Mouse (Mus musculus): ENCODE data around the gene Ldlr. TPM values are rescaled to one million over a fixed set of nuclear protein-coding genes. Genes with fewer than 3 reads are reported as not detected.
A peak's percentile ranks its signal among the peaks of the same experiment; 100 is the strongest.
"Not testable (repeated sequence)": the region's sequence is repeated elsewhere in the genome, so short reads cannot be mapped to it uniquely, and the experiment has no call there.

The Ldlr gene
- total RNA-seq, 2 experiments from 2014 or later: 8.4 to 11.5 TPM

DNA sequence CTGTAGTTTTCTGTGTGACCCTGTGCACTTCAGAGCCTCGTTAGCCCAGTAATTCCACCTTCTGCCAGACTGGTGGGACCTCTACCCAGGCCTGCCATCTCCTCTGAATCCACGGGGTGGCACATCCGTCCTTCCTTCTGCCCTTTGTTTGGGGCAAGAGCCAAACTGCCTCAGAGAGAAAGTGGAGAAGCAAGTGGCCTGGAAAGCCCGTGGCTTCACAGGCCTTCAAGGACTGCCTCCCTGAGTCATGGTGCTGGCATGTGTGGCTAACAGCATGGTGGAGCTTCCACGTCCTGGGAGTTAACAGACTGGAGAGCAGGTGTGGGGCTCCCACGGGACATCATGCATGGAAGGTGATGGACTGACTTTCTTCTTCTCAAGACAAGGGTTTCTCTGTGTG is 28.1 kb downstream of the Ldlr start:
- ATAC-seq (replicated peaks; ENCODE audit: low FRiP score, low TSS enrichment, poor library complexity, severe bottlenecking): no peak

DNA sequence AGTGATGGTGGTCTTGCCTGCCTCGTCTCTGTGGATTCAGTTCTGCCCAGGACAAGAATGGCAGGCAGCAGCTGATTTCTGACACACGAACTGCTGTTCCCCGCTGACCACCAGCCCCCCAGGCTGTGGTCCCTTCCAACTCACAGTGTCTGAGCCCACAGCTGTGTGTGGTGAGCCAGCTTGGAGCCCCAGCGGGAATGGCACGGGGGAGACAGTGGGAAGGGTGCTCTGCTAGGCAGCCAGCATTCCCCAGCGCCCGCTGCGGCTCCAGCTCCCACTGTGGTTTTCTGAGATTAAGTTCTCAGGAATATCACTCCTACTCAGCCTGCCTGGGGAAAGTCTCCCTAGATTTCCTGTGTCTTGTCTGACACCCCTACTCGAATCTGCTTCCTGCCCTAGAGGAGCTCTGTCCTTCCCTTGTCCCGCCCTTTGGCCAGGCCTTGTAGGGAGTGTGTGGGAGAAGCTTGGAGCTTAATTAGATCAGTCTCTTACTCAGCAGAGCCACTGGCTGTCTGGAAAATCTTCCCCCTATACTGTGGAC is 29.0 kb downstream of the Ldlr start:
- ATAC-seq (replicated peaks; ENCODE audit: low FRiP score, low TSS enrichment, poor library complexity, severe bottlenecking): no peak

DNA sequence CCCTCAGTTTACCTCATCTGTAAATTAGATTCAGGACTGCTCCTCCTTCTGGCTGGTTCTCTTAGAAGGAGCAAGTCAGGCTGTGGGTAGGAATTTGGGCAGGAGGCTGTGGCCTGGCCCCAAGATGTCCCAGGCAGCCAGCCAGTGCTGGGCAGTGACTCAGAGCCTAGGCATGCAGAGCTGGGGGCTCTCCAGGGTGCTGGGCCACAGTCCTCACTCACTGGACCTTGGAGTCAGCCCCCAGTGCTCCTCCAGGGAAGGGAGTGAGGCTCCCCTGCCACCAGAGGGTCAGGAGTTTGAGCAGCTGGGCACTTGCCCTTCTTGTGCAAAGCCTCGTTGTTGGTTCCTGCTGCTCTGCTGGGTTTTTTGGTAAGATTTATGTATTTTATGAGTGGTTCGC is 30.7 kb downstream of the Ldlr start:
- no peak for ATAC-seq (replicated peaks; ENCODE audit: low FRiP score, low TSS enrichment, poor library complexity, severe bottlenecking)

DNA sequence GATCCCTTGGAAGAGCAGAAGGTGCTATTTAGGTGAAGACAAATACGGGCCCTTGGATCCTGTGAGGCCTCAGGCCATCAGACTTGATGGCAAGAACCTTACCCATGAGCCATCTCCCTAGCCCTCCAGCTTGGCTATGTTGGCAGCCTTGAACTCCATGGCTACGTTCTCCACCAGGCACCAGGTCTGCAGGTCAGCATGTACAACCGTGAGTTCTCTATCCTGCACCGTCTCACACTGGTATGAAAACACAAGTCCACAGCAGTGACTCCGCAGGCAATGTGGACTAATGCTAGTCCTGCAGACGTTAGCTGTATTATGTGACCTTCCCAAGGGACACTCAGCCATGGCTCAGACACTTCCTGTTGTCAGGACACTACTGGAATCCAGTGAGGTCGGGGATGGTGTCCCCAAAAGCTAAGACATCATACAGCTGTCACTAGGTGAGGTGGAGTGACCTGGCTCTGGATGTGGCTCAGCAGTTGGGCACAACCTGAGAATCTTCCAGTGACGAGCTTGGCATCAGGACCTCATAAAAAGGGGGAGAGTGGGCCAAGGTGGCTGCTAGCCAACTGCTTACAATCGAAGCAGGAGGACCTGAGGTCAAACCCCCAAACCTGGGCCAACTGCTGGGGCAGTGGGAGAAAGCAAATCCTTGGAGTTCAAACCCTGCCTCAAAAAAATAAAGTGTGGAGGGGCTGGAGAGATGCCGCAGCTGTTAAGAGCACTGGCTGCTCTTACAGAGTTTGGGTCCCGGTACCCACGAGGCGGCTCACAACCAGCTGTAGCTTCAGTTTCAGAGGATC is 31.4 kb downstream of the Ldlr start:
- no peak for ATAC-seq (replicated peaks; ENCODE audit: low FRiP score, low TSS enrichment, poor library complexity, severe bottlenecking)

DNA sequence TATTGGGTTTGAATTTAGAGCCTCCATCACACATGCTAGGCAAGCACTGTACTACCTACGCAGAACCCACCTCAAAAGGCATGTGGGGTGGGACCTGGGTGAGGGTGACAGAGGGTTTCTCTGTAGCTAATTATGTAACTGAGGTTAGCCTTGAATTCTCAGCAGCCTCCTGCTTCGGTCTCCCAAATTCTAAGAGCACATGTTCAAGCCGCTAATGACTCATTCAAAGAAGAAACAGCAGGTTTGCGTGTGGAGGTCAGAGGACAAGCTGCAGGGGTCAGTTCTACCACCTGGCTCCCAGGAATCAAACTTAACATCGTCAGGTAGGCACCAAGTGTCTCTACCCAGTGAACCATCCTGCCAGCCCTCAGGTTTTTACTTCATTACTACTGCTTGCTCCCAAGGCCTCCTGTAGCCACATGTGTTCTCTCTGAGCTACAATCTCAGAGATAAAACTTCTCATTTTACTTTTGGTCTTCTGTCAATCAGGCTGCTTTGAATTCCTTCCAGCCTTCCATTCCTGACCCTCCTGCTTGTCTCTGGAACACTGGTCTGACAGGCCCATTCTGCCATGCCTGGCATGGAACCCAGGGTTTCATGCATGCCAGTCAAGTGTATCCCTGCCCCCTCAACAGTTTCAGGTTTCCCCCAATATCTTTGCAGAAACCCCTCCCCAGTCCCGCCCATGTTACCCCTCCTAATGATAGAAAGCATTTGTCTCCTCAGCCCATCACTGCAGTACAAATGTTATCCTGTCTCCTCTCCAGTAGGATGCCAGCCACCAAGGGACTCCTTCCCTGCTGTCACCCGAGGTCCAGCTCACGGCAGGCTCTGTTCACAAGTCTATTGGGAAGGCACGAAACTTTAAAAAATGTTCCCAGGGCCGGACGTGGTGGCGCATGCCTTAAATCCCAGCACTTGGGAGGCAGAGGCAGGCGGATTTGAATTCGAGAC is 35.6 kb downstream of the Ldlr start:
- ATAC-seq (replicated peaks; ENCODE audit: low FRiP score, low TSS enrichment, poor library complexity, severe bottlenecking): no peak

DNA sequence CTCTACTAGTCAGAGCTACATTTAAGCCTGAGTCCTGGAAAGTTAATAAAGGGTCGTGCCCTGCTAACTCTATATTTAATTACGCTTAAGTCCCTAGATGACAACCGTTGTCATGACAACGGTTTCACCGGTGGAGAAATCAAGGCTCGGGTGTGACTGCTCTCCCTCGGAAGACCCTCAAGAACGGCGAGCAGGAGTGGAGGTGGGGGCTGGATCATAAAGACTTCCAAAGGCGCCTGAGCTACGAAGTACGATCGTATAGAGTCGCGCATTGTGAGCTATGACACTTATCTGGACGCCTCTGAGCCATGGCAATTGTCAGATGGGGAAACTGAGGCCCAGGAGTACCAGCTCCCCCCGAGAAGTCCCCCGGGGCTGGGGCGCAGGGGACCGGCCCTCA is 36.4 kb downstream of the Ldlr start:
- ATAC-seq (replicated peaks; ENCODE audit: low FRiP score, low TSS enrichment, poor library complexity, severe bottlenecking): no peak

DNA sequence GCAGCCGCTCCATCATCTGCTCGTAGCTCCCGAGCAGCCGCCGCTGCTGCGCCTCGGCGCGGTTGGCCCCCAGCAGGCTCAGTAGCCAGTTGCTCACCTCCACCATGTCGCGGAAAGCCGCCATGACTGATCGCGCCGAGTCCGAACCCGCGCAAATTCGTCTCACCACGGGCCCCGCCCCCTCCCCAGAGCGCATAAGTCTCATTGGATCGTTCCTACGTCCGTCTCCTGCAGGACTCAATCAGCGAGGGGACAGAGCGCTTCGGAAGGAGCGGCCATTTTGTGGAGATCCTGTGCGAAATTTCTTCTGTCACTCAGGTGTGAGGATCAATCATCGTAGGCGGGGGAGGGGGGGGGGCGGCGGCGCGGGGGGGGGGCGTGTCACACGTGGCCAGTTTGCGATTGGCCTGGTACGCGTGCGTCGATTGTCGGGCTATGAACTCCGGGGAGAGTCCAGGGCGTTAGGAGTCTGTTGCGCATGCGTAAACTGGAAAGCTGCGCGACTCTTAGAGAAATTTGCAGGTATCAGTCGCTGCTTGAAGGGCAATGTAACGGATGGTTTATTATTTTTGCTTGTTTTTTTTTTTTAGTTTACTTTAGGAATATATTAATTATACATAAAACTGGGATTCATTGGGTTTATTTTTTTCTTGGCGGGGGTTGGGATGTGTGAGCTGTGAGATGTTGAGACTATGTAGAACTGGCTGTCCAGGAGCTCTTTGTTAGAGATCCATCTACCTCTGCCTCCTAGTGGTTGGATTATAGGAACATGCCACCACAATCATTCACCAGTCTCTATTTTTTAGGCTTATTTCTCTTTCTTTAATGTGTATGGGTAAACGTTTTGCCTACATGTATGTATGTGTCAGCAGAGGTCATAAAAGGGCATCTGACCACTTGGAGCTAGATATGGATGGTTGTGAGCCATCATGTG is 37.1 kb downstream of the Ldlr start, which contains the start of gene Spc24:
TSS of gene Spc24 (minus strand) at position 149 of the 934 bp plus-strand sequence.
- peak; percentile 95 for ATAC-seq (replicated peaks; ENCODE audit: low FRiP score, low TSS enrichment, poor library complexity, severe bottlenecking)

DNA sequence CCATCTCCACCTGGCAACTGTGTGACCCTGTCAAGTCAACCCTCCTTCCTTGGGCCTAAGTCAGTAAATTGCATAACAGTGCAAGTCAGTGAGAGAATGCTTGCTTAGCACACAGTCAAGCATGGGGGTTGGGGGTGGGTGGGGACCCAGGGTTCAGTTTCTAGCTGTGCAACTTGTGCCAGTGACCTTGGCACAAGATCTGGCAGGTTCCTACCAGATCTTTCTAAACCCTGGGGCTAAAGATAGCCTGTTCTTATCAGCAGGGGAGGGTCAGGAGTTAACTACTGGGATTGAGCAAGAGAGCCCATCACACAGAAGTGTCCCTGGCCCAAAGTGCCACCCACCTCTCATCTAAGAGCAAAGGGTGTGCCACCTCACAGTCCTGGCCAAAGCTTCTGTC is 38.9 kb downstream of the Ldlr start:
- no peak for ATAC-seq (replicated peaks; ENCODE audit: low FRiP score, low TSS enrichment, poor library complexity, severe bottlenecking)

DNA sequence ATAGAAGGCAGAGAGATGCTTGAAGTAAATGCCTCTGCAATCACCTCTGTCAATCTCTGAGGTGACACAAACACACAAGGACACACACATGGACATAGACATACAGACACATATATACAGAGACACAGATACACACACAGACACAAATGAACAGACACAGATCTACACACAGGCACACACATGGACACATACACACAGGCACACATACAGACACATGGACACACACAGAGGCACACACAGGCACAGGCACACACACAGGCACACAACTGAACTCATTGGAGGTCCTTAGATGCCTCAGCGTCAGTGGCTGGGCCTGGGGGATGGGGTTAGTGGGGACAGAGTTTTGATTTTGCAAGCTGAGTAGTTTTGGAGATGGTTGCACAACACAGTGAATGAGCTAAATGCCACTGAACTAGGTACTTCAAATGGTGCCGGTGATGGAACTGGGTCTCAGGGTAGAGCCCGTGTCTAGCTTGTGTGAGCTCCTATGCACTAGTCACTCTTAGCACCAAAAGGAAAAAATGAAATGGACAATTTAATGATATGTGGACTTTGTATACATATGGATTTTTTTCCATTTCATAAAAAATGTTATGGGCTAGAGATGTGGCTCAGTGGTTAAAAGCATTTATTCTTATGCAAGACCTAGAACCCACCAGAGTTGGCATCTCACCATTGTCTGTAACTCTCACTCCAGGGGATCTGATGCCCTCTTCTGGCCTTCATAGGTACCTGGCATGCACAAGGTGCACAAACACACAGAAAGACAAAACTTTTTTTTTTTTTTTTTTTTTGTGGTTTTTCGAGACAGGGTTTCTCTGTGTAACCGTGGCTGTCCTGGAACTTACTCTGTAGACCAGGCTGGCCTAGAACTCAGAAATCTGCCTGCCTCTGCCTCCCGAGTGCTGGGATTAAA is 41.1 kb downstream of the Ldlr start:
- ATAC-seq (replicated peaks; ENCODE audit: low FRiP score, low TSS enrichment, poor library complexity, severe bottlenecking): no peak

DNA sequence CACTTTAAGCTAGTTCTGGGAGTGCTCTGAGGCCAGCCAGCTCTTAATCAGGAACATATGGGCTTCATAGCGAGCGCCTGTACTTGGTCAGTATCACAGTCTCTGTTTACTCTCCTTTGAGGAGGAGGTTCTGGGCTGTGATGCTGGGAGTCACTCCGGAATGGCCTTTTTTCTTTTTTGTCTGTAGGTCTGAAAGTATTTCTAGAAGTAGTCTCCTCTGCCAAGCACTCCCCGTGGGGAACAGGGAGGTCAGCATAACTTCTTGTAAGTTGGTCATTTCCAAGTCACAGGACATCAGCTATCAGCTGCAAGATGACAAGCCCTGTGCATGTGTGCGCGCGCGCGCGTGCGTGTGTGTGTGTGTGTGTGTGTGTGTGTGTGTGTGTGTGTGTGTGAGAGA is 44.6 kb downstream of the Ldlr start:
- no peak for ATAC-seq (replicated peaks; ENCODE audit: low FRiP score, low TSS enrichment, poor library complexity, severe bottlenecking)

DNA sequence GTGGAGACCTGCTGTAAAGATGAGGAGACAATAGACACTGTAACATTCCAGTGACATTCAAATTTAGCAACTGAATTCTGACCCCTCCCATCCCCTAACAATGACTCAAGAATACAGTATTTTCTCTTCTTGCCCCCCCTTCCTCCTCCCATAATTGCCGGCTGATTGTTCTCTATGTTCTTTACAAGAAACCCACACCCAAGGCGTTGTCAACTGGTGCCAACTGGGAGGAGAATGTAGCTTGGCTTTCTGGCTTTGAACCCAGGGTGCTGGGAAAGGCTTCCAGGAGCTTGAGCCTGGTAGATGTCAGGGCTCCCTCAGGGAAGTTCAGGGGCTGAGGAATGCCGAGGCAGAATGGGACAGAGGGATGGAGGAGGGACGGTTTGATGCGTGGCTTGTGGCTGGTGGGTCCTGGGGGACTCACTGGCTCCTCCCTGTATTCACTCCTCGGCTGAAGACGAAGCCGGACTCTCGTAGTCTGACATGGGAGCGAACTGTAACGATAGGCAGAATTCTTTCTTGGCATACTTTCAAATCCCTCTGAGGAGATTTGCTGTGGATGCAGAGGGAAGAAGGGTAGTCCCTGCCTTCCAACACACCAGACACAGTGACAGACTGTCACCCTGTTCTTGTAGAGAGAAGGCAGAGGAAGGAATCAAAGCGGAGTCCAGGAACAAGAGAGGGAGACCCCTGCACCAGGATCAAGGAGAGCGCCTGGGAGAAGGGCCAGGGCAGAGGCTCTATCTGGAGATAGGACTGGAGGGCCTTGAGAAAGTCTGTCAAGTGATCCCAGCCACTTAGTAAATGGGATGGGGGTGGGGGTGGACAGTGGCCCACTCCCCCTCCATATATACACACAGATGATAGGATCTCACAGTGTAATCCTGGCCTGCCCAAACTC is 45.5 kb downstream of the Ldlr start:
- ATAC-seq (replicated peaks; ENCODE audit: low FRiP score, low TSS enrichment, poor library complexity, severe bottlenecking): no peak

DNA sequence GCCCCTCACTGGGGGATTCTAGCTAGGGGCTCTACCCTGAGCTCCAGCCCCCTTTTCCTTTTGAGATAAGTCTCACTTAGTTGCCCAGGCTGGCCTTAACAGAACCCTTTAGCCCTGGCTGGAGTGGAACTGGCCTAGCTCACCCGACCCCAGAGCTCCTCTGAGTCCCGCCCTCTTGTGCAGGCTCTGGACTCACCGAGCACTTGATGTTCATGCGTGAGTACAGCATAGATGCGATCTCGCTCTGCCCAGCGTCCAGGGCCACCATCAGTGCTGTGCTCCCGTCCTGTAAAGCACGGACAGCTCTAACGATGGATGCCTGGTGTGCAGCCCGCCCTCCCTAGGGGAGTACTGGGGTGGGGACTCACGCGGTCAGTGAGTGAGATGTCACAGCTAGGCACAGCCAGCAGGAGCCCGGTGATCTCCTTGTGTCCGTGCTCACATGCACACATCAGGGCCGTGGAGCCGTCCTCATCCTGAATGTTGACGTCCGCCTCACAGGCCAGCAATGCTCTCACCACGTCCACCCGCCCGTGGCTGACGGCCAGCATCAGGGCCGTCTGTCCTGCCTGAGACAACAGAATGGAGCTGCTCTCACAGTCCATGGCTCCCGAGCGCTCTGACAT is 46.4 kb downstream of the Ldlr start:
- ATAC-seq (replicated peaks; ENCODE audit: low FRiP score, low TSS enrichment, poor library complexity, severe bottlenecking): no peak

DNA sequence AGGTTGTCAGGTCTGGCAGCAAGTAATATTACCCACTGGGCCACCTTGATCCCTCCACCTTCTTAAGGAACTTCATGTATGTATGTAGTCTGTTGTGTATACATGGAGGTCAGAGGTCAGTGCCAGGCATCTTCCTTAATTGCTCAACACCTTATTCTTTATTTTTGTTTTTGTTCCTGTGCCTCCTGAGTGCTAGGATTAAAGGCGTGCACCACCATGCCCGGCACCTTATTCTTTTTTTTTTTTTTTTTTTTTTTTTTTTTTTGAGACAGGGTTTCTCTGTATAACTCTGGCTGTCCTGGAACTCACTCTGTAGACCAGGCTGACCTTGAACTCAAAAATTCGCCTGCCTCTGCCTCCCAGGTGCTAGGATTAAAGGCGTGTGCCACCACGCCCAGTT is 50.1 kb downstream of the Ldlr start:
- ATAC-seq (replicated peaks; ENCODE audit: low FRiP score, low TSS enrichment, poor library complexity, severe bottlenecking): not testable (repeated sequence)

DNA sequence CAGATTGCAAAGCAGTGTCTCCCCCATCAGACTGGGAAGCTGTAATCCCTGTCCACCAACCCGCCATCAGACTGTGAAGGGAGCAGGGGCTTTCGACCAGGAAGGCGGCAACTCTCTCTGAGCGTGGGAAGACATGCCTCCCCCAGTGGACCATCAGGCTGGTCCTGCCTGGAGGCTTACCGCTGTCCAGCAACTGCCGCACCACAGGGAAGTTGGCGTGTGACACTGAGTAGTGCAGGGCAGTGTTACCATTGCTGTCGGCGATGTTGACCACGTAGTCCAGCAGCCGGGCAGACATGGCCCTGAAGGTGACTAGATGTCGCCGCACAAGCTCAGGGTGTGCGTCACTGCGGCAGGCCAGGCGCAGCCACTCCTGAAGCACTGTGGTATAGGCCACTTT is 51.1 kb downstream of the Ldlr start:
- ATAC-seq (replicated peaks; ENCODE audit: low FRiP score, low TSS enrichment, poor library complexity, severe bottlenecking): no peak

DNA sequence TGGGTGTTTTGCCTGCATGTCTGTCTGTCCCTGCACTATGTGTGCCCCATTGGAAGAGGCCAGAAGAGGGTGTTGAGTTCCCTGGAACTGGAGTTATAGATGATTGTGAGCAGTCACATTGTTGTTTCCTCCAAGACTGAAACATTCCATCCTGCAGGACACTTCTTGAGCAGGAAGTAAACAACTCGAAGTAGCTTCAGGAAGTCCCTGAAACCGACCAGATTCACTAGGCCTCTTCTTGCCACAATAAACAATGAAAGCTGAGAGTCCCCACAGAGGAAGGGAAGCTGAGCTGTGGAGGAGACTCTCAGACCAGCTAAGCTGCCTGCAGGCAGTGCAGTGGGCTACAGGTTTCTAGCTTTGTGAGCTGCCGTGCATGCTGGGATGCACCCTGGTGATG is 54.4 kb downstream of the Ldlr start:
- ATAC-seq (replicated peaks; ENCODE audit: low FRiP score, low TSS enrichment, poor library complexity, severe bottlenecking): no peak

DNA sequence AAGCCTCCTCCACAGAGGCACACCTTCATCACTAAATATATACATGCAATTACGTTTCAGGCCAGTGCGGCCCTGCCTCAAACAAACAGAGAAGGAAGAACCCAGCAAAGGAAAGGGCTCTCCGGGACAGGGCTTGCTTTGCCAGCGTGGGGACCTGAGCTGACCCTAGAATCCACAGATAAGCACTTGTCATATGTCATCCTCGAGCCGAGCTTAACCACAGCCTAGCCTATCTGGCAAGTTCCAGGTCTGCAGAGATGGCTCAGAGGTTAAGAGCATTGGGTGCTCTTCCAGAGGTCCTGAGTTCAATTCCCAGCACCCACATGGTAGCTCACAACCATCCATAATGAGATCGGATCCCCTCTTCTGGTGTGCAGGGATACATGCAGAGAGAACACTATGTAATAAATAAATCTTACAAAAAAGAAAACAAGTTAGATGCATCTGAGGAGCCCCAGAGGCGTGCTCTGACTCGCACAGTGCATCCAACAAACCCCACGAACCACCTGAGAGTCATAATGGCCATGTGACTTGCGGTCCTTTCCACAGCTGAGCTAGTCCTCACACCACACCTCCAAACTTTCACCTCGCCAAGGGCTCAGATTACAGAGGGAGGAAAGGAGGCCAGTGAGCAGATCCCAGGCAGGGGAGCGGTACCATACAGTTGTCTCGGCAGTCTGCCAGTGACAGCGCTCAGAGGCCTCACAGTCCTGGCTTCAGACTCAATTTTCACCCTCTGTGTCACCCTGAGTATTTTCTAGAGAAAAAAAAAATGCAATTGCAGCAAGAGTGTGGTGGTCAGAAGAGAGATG is 58.6 kb downstream of the Ldlr start:
- peak; percentile 75 for ATAC-seq (replicated peaks; ENCODE audit: low FRiP score, low TSS enrichment, poor library complexity, severe bottlenecking)

All from megakaryocyte-erythroid progenitor cell, adult 5-6 weeks (primary cell).